Mouse (Mus musculus): ENCODE data around the gene Entpd2.

DNA sequence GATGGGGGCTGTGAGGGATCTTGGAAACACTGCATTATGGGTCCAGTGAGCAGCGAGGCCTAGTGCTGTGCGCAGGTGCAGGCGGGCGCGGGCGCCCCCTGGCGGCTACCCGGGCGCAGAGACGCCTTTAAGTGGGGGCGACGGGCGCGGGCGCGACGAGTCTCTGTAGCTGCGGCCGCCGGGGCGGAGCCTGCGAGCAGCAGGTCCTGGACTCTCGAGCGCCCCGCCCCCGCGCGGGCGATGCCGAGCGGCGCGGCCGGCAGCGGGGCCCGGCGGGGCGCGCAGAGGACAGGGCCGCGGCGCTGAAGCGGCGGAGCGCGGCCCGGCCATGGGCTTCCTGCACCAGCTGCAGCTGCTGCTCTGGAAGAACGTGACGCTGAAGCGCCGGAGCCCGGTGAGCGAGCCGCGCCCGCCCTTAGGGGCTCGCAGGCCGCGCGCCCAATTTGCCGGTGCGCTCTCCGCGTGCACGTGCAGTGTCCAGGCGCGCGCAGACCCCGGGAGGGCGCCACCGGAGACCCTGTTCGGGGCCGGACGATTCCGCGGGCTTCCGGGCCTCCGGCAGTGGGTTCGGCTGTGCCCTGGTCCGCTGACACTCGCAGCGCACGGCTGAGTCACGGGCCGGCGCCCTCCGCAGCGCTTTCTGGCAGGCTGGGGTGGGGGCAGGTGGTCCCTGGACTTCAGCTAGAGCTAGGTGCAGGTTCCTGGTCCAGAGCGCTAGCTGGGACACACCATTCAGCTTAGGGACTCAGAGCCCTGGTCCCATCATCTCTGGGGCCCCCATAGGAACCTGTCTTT, 33.0 kb downstream of the Entpd2 start, which contains the start of gene Abca2:
- TF ChIP-seq HCFC1 (IDR thresholded peaks at IDR 0.05; ENCODE audit: borderline replicate concordance, insufficient read depth, low read length) (no peak; the same call in 1 of the 2 replicates), ZC3H11A (IDR thresholded peaks at IDR 0.05; ENCODE audit: borderline replicate concordance, low read depth, low read length) (no peak), MAFK (IDR thresholded peaks at IDR 0.05; ENCODE audit: insufficient read depth, low read depth, low read length) (no peak), ZNF384 (IDR thresholded peaks at IDR 0.05; ENCODE audit: low read depth, low read length) (no peak), CHD2 (IDR thresholded peaks at IDR 0.05; ENCODE audit: low read depth, low read length) (no peak)

All from ES-E14 (cell line).